Mouse (Mus musculus) ZHBTc4 (cell line): ENCODE data around the gene Tas2r134.

Experiments used
- DNase-seq: peaks from one replicate; pipeline ENCODE4 v3.0.0-alpha.2; 2011; ENCODE audit warnings: low read depth, low spot score

Gene Tas2r134

GRCm38 (mm10) chr2:51627211-51627610 is at the start of gene Tas2r134:
Gene Tas2r134 (plus strand): TSS chr2:51627511.
- DNase-seq = no peak

GRCm38 (mm10) chr2:51579767-51580166 is 47.5 kb upstream of the Tas2r134 start:
- DNase-seq = no peak

DNA sequence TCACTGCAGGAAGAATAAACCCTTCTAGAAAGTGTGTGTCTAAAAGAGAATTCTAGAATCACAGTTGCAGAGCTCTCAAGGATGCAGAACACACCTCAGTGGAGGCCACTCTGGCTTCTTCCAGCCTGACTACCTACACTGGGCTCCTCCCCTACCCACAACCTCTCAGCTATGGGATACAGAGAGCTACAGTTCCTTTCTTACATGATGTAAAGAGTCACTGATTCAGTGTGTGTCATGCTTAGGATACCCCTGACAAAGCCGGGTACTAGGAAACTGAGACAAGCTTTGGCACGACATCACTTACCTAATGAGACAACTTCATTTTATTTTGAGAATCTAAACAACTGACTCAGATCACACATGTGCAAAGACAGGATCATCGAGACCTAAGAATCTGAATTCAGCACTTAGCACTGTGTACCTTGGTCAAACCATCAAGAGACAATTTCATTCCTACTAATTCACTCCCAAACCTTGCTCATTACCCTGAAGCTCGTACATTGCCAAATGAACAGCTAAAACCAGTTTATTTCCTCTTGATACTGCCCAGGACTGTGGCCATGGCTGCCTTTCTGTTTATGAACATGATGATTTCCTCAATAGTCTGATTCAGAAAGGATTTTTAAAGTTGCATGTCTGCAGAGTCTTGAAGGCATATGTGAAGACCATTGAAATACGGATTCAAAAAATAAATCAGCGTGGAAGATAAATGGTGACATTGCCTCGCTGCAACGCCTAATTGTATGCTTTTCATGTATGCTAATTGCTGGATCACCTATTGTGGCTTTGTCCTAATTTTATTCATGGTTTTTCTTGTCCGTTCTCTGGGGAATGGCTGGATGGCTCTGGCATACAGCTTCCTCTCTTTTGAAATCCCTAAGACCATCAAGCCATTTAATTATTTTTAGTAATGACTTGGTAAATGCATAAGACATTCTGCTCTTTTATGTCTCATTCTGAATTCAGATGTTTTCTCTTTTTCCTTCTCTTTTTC is 43.0 kb upstream of the Tas2r134 start:
- DNase-seq = no peak

DNA sequence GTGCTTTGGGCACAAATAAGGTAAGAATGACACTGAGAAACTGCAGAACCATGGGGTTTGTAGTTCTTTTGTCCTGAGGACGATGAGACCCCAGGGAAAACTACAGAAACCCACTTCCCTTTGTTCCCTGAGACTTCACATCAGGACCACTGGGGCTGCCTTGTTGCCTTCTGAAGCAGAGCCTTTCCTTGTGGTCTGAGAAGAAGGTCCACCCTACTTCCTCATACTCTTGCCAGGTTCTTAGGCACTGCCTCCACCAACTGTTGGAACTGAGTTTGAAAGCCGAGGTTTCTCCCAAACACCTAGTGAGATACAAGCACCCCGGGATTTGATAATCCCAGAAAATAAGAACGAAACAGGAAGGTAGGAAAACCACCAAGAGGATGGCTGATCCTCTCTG is 39.0 kb upstream of the Tas2r134 start:
- no peak for DNase-seq

GRCm38 (mm10) chr2:51588895-51589294 is 38.4 kb upstream of the Tas2r134 start:
- DNase-seq = no peak

DNA sequence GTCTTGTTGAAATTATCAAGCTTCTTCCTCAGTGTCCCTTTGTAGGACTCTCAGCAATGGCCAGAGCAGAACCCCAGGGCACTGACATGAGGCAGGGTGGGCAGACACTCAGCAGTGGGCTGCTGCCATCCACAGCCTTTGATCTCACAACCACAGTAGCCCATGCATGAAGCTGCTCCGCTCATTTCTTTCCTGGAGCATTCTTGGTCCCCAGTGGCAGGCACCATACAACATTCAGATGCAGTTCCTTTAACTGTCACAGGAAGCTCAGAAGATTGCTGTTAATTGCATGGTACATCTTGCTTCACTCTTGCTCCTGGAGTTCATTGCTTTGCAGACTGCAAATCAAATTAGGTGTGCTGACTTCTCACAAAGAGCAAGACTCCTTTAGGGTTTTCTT is 37.7 kb upstream of the Tas2r134 start:
- DNase-seq = no peak

DNA sequence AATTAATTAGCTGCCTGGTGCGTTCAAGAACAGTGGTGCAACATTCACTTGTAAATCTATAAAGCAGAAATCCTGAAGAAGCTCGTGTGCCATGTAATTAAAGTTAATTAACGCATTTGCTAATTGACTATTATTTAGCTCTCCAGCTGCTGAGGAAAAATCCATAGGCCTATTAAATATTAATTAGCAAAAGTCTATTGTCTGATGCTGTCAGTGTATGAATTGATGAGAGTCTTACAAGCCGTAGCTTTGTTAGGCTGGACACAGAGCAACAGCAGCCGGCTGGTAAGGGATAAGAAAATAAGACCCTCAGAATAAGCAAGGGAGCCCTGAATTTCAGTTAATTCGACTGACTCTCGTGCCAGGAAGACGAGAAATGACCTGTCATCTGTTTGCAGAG is 37.0 kb upstream of the Tas2r134 start:
- no peak for DNase-seq

- DNase-seq = no peak
Measured at GRCm38 (mm10) chr2:51592157-51592556, 35.2 kb upstream of the Tas2r134 start.

DNA sequence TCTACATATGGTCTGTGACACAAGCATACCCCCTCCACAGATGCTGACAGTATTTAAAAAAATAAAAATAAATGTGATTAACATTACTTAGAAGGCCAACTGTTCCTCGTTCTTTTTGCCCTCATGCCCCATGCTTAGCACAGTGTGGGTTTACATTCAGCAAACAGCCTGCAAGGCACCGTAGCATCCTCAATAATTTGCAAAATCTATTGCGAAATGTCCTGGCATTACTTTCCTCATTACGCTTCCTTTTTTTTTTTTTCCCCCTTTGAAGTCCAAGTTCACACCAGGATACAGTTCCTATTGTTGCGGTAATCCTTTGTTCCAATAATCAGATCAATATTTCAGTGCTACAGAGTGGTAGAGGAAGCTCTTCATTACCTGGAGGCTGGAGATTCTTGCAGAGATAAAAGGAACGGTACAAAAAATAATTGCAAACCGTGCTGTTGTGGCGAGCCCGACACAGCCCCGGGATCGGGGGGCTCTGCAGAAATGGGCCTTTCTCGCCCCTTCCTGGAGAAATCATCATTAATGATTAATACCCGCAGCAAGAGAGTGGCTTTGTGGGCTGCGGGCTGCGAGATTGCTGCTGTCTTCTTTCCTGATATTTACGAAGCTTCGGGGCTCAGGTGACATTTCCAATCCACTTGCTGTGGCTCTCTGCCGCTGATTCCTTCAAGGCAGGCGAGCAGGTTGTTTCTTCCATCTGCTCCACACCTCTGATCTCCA is 27.7 kb upstream of the Tas2r134 start:
- DNase-seq = no peak

GRCm38 (mm10) chr2:51600202-51600487 is 27.2 kb upstream of the Tas2r134 start:
- no peak for DNase-seq

DNA sequence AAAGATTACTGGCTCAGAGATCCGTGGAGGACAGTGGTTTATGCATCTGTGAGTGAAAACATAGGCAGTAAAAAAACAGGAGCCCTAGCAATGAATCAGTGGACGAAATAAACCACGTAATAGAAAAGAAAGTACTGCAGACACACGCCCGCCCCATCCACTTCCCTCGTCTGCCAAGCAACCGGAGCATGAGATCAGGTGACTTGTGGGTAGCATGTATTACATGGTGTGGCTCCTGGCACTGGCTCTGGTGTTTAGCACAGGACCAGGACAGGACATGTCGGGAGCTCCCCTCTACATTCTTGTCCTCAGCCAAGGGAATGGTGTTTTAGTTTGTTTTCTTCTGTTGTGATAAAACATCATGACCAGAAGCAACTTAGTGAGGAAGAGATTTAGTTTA is 26.4 kb upstream of the Tas2r134 start:
- DNase-seq = no peak

GRCm38 (mm10) chr2:51610305-51610704 is 17.0 kb upstream of the Tas2r134 start:
- DNase-seq = no peak

DNA sequence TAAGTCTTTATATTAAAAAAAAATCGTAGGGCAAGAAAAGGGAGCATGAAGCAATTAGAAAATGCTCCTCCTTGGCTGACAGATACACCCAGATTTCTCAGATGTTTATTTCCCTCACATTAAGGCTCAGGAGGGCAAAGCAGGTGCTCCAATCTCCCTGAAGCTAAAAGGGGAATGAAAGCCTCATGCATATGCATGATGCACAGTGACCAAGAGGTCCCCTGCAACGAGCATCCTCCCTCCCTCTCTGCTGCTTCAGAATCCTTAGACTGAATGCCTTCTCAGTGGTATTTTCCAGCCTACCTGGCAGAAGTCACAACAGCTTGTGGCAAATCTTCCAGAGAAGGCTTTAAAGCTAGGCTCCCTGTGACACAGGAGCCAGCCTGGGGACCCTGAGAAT is 16.4 kb upstream of the Tas2r134 start:
- no peak for DNase-seq

GRCm38 (mm10) chr2:51613716-51614115 is 13.6 kb upstream of the Tas2r134 start:
- DNase-seq = no peak

- no peak for DNase-seq
Measured at GRCm38 (mm10) chr2:51621931-51622330, 5.4 kb upstream of the Tas2r134 start.

GRCm38 (mm10) chr2:51626007-51626406 is 1.3 kb upstream of the Tas2r134 start:
- DNase-seq = no peak

- no peak for DNase-seq
Measured at GRCm38 (mm10) chr2:51631428-51631827, 4.1 kb downstream of the Tas2r134 start.

DNA sequence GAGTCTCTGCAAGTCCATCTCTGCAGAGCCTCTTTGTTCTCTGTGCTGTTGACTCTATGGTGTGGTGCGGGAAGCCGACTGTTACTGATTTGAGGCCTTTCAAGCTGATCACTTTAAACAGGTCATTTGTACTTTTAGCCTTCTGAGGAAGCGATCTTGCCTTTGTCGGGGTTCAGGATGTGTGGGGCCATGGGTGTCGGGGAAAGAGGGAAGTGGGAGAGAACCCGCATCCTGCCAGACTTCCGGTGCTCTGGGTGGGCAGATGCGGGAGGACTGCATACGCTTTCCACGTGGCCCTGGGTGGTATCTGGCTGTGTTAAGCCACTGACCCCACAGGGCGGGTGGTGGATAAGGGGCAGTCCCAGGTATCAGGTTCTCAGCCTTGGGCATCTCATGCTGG is 10.4 kb downstream of the Tas2r134 start:
- DNase-seq = no peak

DNA sequence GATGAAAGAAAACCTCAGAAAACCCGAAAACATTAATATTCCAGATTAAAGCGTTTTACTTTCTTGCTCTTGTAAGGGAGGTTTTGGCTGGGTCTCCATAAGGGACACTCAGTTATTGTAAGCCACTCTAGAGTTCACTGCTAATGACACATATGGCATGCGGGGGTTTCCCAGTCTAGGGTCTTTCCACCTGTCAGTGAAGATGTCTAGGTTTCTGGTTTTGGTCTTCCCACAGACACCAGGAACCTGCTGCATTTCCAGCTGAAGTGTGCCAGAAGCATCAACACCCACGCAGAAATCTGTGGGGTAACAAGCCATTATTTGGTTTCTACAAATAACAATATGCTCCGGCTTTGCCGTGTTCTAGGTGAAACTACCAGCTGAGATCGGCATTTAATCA is 14.3 kb downstream of the Tas2r134 start:
- DNase-seq = no peak

DNA sequence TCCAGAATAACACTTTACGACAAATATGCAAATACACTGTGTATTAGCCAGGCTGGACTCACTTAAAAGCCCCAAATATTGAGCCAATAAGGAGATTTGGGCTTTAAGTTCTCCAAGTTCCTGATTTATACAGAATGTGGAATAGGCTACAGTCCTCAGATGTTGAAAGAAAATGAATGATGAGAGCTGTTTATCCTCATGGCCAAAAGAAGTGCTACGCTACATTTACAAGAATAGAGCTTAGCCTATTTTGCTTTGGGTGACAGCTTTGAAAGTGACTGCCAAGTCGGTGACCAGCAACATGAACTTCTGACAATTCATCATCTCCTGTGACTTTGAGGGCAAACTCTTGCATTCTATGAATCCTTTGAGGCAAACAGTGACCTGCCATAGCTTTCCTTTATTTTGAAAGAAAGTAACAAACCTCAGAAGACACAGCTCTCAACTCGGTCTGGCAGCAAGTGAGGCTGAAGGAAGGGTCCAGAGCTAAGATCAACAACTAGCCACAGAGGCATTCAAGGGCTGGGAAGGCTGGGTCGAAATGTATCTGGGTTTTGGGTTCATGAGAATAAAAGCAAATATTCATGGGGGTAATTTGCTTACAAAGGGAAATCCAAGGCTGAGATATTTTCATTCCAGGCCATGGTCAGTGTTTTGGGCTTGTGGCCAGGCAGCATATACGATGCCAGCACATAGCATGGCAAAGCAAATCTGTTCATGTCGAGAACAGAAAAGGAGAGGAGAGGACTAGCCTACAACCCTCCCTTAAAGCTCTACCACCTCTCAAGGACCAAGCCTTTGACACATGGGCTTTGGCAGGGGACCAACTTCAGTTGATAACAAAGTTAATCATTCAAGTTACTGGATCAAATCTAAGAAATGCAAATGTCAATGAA is 16.2 kb downstream of the Tas2r134 start:
- no peak for DNase-seq

DNA sequence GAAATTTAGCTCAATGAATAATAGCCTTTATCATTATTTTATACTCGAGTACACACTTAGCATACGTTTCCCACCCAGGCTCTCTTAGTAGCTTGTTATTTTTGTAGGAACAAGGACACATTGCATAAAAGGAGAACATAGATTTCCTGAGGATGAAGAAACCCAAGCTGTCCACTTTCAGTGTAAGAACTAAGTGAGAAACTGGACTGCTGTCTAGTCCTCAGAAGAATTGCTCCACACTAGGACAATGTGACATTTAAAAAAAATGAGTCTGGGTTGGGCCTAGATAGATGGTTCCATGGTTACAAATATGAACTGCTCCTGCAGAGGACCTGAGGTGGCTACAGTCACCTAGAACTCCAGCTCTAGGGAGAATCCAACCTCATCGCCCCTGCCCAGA is 20.7 kb downstream of the Tas2r134 start:
- DNase-seq = no peak

GRCm38 (mm10) chr2:51649887-51650286 is 22.6 kb downstream of the Tas2r134 start:
- DNase-seq = no peak
